Mouse (Mus musculus): Measurements from ENCODE around the gene Abcg2.

DNA sequence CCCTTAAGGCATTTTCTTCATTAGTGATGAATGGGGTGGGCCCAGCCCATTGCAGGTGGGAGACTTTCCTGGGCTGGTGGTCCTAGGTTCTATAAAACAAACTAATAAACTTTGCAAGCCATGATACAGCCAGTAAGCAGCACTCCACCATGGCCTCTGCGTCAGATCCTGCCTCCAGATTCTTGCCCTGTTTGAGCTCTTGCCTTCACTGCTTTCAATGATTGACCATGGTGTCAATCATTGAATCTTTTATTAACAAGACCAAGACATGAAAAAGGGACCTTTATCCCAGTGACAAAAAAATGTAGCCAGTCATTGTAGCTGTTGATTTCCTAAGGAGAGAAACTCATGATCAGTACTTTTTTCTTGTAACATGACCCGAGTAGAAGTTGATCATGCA is 55.1 kb downstream of the Abcg2 start:
- TF ChIP-seq POLR2A (IDR thresholded peaks at IDR 0.05; ENCODE audit: insufficient read depth, low read depth, low read length) (no peak), CTCF (IDR thresholded peaks at IDR 0.05; ENCODE audit: insufficient read depth, low read depth, low read length) (no peak)

Measured in olfactory bulb, adult 2 months (tissue).